Mouse (Mus musculus) MEL (cell line): ENCODE results near the gene Rnaseh2b. TPM values are rescaled to one million over a fixed set of nuclear protein-coding genes. Genes with fewer than 3 reads are reported as not detected.

ENCODE experiments used
- DNase-seq: peaks from one replicate; pipeline ENCODE4 v3.0.0; 2011; ENCODE audit warnings: low read depth, low spot score
- H3K27ac ChIP-seq: 2 replicates; pipeline ENCODE4 v1.5.1; 2012; ENCODE audit warnings: low read depth, mild to moderate bottlenecking, control low read depth, low read length, moderate library complexity; ENCODE audit not compliant: control insufficient read depth
- H3K27me3 ChIP-seq, 2 experiments: fragments of 150-350 bp in 1 of 2; sonication (generic) in 1 of 2; 2 replicates each; pipeline ENCODE4 v1.6.1; 2012; ENCODE audit warnings: low read length in 2 of 2, mild to moderate bottlenecking in 2 of 2, improper control_type of control experiment in 1 of 2, moderate library complexity in 1 of 2; ENCODE audit not compliant: insufficient read depth in 2 of 2, control insufficient read depth in 1 of 2
- H3K36me3 ChIP-seq, 2 experiments: 2 replicates each; pipeline ENCODE4 v1.6.1; 2012 to 2014; ENCODE audit warnings: low read length in 2 of 2, improper control_type of control experiment in 1 of 2, inconsistent platforms in 1 of 2, mild to moderate bottlenecking in 1 of 2; ENCODE audit not compliant: insufficient read depth in 2 of 2, control insufficient read depth in 1 of 2
- H3K4me1 ChIP-seq, 2 experiments: fragments of 150-350 bp in 1 of 2; sonication (generic) in 1 of 2; 2 replicates each; pipeline ENCODE4 v1.6.1; 2012; ENCODE audit warnings: low read length in 2 of 2, improper control_type of control experiment in 1 of 2, mild to moderate bottlenecking in 1 of 2; ENCODE audit not compliant: insufficient read depth in 2 of 2, control insufficient read depth in 1 of 2
- H3K4me3 ChIP-seq, 2 experiments: fragments of 150-350 bp in 1 of 2; sonication (generic) in 1 of 2; 2 replicates each; pipeline ENCODE4 v1.5.1; 2012; ENCODE audit warnings: low read depth in 2 of 2, low read length in 2 of 2, mild to moderate bottlenecking in 2 of 2, moderate library complexity in 2 of 2, control low read depth in 1 of 2, improper control_type of control experiment in 1 of 2; ENCODE audit not compliant: control insufficient read depth in 1 of 2, insufficient read depth in 1 of 2
- H3K79me2 ChIP-seq: 2 replicates; pipeline ENCODE4 v1.6.1; 2012; ENCODE audit warnings: mild to moderate bottlenecking, low read length, moderate library complexity; ENCODE audit not compliant: control insufficient read depth, poor library complexity, insufficient read depth
- H3K9ac ChIP-seq: 2 replicates; pipeline ENCODE4 v1.6.1; 2012; ENCODE audit warnings: low read depth, mild to moderate bottlenecking, control low read depth, low read length, moderate library complexity; ENCODE audit not compliant: control insufficient read depth, poor library complexity, severe bottlenecking
- H3K9me3 ChIP-seq: fragments of 150-350 bp; sonication (generic); replicated peaks from 2 replicates; pipeline ENCODE4 v1.6.1; 2012; ENCODE audit warnings: mild to moderate bottlenecking, low read length, improper control_type of control experiment, moderate library complexity; ENCODE audit not compliant: insufficient read depth
- BHLHE40 ChIP-seq: IDR thresholded peaks from 2 replicates; pipeline ENCODE4 v1.6.1; 2012; ENCODE audit warnings: low read depth, mild to moderate bottlenecking, inconsistent platforms, low read length, improper control_type of control experiment, borderline replicate concordance
- CHD1 ChIP-seq: IDR thresholded peaks from 2 replicates; pipeline ENCODE4 v1.6.1; 2012; ENCODE audit warnings: low read depth, mild to moderate bottlenecking, inconsistent platforms, low read length, improper control_type of control experiment
- CTCF ChIP-seq, 3 experiments: IDR thresholded peaks in 2 of 3; conservative IDR thresholded peaks in 1 of 3; 2 replicates each; pipeline ENCODE4 v1.5.1; 2011 to 2012; ENCODE audit warnings: low read length in 3 of 3, low read depth in 2 of 3, mild to moderate bottlenecking in 2 of 3, improper control_type of control experiment in 1 of 3, inconsistent platforms in 1 of 3, mixed read lengths in 1 of 3, moderate library complexity in 1 of 3; ENCODE audit not compliant: control insufficient read depth in 1 of 3, insufficient read depth in 1 of 3, poor library complexity in 1 of 3, severe bottlenecking in 1 of 3
- E2F4 ChIP-seq: IDR thresholded peaks from 2 replicates; pipeline ENCODE4 v1.6.1; 2011; ENCODE audit warnings: low read depth, low read length, improper control_type of control experiment, borderline replicate concordance
- ELF1 ChIP-seq: IDR thresholded peaks from 2 replicates; pipeline ENCODE4 v1.6.1; 2014; ENCODE audit warnings: low read depth, mild to moderate bottlenecking, inconsistent platforms, low read length, improper control_type of control experiment, moderate library complexity
- EP300 ChIP-seq, 2 experiments: IDR thresholded peaks; 2 replicates each; pipeline ENCODE4 v1.6.1; 2011; ENCODE audit warnings: improper control_type of control experiment in 2 of 2, low read length in 2 of 2, low read depth in 1 of 2, mild to moderate bottlenecking in 1 of 2
- GABPA ChIP-seq: IDR thresholded peaks from 2 replicates; pipeline ENCODE4 v1.6.1; 2012; ENCODE audit warnings: low read depth, mild to moderate bottlenecking, inconsistent platforms, low read length, improper control_type of control experiment, moderate library complexity
- HCFC1 ChIP-seq: IDR thresholded peaks from 2 replicates; pipeline ENCODE4 v1.6.1; 2012; ENCODE audit warnings: low read depth, mild to moderate bottlenecking, inconsistent platforms, low read length, improper control_type of control experiment, moderate library complexity
- JUND ChIP-seq: IDR thresholded peaks from 2 replicates; pipeline ENCODE4 v1.6.1; 2011; ENCODE audit warnings: low read depth, mild to moderate bottlenecking, improper control_type of control experiment, low read length
- KAT2A ChIP-seq: conservative IDR thresholded peaks from 2 replicates; pipeline ENCODE4 v1.6.1; 2012; ENCODE audit warnings: low read depth, low read length, improper control_type of control experiment, inconsistent platforms
- MAFK ChIP-seq: IDR thresholded peaks from 2 replicates; pipeline ENCODE4 v1.6.1; 2011; ENCODE audit warnings: low read depth, mild to moderate bottlenecking, low read length, improper control_type of control experiment, borderline replicate concordance
- MAX ChIP-seq: IDR thresholded peaks from 2 replicates; pipeline ENCODE4 v1.6.1; 2011; ENCODE audit warnings: low read length, improper control_type of control experiment
- MEF2A ChIP-seq: IDR thresholded peaks from 2 replicates; pipeline ENCODE4 v1.6.1; 2014; ENCODE audit warnings: low read depth, mild to moderate bottlenecking, inconsistent platforms, low read length, improper control_type of control experiment; ENCODE audit not compliant: poor library complexity, insufficient replicate concordance, severe bottlenecking; ENCODE audit errors: extremely low read depth
- NELFE ChIP-seq: IDR thresholded peaks from 2 replicates; pipeline ENCODE4 v1.6.1; 2011; ENCODE audit warnings: low read depth, low read length, improper control_type of control experiment
- RAD21 ChIP-seq: IDR thresholded peaks from 2 replicates; pipeline ENCODE4 v1.6.1; 2011; ENCODE audit warnings: mild to moderate bottlenecking, low read depth, low read length, improper control_type of control experiment
- TBP ChIP-seq: IDR thresholded peaks from 2 replicates; pipeline ENCODE4 v1.8.0; 2011; ENCODE audit warnings: low read depth, low read length, improper control_type of control experiment
- TCF12 ChIP-seq: IDR thresholded peaks from 2 replicates; pipeline ENCODE4 v1.6.1; 2014; ENCODE audit warnings: low read depth, mild to moderate bottlenecking, inconsistent platforms, low read length, improper control_type of control experiment, moderate library complexity
- UBTF ChIP-seq: IDR thresholded peaks from 2 replicates; pipeline ENCODE4 v1.6.1; 2012; ENCODE audit warnings: low read depth, mild to moderate bottlenecking, inconsistent platforms, low read length, improper control_type of control experiment, moderate library complexity, borderline replicate concordance; ENCODE audit not compliant: insufficient read depth
- USF2 ChIP-seq, 2 experiments: IDR thresholded peaks; 2 replicates each; pipeline ENCODE4 v1.6.1; 2011 to 2012; ENCODE audit warnings: improper control_type of control experiment in 2 of 2, low read length in 2 of 2, borderline replicate concordance in 1 of 2, inconsistent platforms in 1 of 2, low read depth in 1 of 2, mild to moderate bottlenecking in 1 of 2; ENCODE audit not compliant: insufficient read depth in 1 of 2
- ZC3H11A ChIP-seq: IDR thresholded peaks from 2 replicates; pipeline ENCODE4 v1.6.1; 2012; ENCODE audit warnings: low read depth, mild to moderate bottlenecking, inconsistent platforms, low read length, improper control_type of control experiment
- ZKSCAN1 ChIP-seq: IDR thresholded peaks from 2 replicates; pipeline ENCODE4 v1.6.1; 2012; ENCODE audit warnings: low read depth, mild to moderate bottlenecking, inconsistent platforms, low read length, improper control_type of control experiment, moderate library complexity
- ZMIZ1 ChIP-seq: IDR thresholded peaks from 2 replicates; pipeline ENCODE4 v1.6.1; 2012; ENCODE audit warnings: low read depth, mild to moderate bottlenecking, inconsistent platforms, low read length, improper control_type of control experiment, moderate library complexity
- ZNF384 ChIP-seq: IDR thresholded peaks from 2 replicates; pipeline ENCODE4 v1.6.1; 2012; ENCODE audit warnings: low read depth, mild to moderate bottlenecking, inconsistent platforms, low read length, improper control_type of control experiment
- polyA plus RNA-seq, 2 experiments: library from polyadenylated mRNA; stranded (reverse) in 1 of 2; unstranded in 1 of 2; fragments of >175 nt in 1 of 2; fragments of >200 nt in 1 of 2; gene quantifications; 2 replicates each; pipeline versions ENCODE4 v1.2.1 to v1.2.4; 2012; ENCODE audit warnings: low replicate concordance in 2 of 2, low read depth in 1 of 2; ENCODE audit not compliant: insufficient read length in 2 of 2, insufficient read depth in 1 of 2, missing spikeins in 1 of 2
- total RNA-seq: library from RNA; depleted of rRNA; stranded (reverse); fragments of 300-350 nt; gene quantifications from 2 replicates; pipeline ENCODE4 v1.2.3, GENCODE M21; 2012

Gene Rnaseh2b
- total and polyA plus RNA-seq, 3 experiments: 50.2 to 412 (median 88.2) TPM

GRCm38 (mm10) chr14:62322581-62323344, 30.4 kb downstream of the Rnaseh2b start:
- Histone ChIP-seq H3K27ac (no peak overlapping the region), H3K36me3 (no peaks in the 10 kb centered on the region), H3K27me3 (no peaks in the 10 kb centered on the region), H3K9ac (no peak overlapping the region), H3K4me3 (no peak overlapping the region), H3K4me1 (no peaks in the 10 kb centered on the region), H3K9me3 (no peaks in the 10 kb centered on the region)
- DNase-seq: no peak
- TF ChIP-seq CHD1 (no peak), ZKSCAN1 (no peak), BHLHE40 (no peak), EP300 (IDR thresholded peaks at IDR 0.05; ENCODE audit: low read depth in 1 of 2, low read length in 2 of 2) (no peak), UBTF (no peak), RAD21 (no peak)
- TF ChIP-seq, all 39 proteins: peak for 0
- no peaks in the 10 kb centered on the region for H3K79me2 ChIP-seq

DNA sequence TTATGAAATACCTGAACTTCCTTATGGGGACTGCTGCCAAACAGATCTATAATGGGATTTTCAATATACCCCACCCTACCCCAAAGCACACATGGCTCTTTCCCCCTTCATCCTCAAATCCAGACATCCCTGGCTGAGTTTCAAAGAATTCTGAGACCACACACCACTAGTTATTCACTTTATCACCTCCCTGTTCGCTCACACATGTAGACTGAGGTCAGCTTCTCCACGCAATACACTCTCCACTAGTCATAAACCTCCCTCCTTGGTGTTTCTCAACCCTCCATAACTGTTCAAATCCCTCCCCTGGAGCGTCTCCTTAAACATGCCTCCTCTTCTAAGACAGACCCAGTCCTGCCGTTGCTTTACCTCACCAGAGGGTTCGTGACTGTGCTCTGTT, 31.1 kb downstream of the Rnaseh2b start:
- DNase-seq: no peak
- no peaks in the 10 kb centered on the region for H3K36me3 ChIP-seq
- H3K27me3 ChIP-seq: no peaks in the 10 kb centered on the region
- no peak overlapping the region for H3K4me3 ChIP-seq
- H3K9ac ChIP-seq: no peak overlapping the region
- H3K27ac ChIP-seq: no peak overlapping the region
- no peaks in the 10 kb centered on the region for H3K79me2 ChIP-seq
- H3K9me3 ChIP-seq: no peaks in the 10 kb centered on the region
- TF ChIP-seq ZC3H11A (no peak), BHLHE40 (no peak), CTCF (IDR thresholded peaks at IDR 0.05 in 2 of 3, conservative IDR thresholded peaks at IDR 0.05 in 1 of 3; ENCODE audit: control insufficient read depth in 1 of 3, insufficient read depth in 1 of 3, low read depth in 2 of 3, low read length in 3 of 3, poor library complexity in 1 of 3, severe bottlenecking in 1 of 3) (no peak), MAX (no peak), ZMIZ1 (no peak)
- H3K4me1 ChIP-seq: no peaks in the 10 kb centered on the region

GRCm38 (mm10) chr14:62324943-62325342, 32.6 kb downstream of the Rnaseh2b start:
- no peaks in the 10 kb centered on the region for H3K27me3 ChIP-seq
- H3K4me1 ChIP-seq: no peaks in the 10 kb centered on the region
- no peak overlapping the region for H3K27ac ChIP-seq
- no peak overlapping the region for H3K4me3 ChIP-seq
- H3K79me2 ChIP-seq: no peaks in the 10 kb centered on the region
- TF ChIP-seq JUND: no peak
- no peak for TF ChIP-seq ZNF384
- TF ChIP-seq UBTF: no peak
- TF ChIP-seq ELF1: no peak
- no peak for TF ChIP-seq ZKSCAN1
- no peak for TF ChIP-seq TCF12
- TF ChIP-seq MAFK: no peak
- no peak for TF ChIP-seq KAT2A
- TF ChIP-seq TBP: no peak
- TF ChIP-seq HCFC1: no peak
- TF ChIP-seq GABPA: no peak
- no peak for TF ChIP-seq MEF2A
- TF ChIP-seq RAD21: no peak
- TF ChIP-seq E2F4: no peak
- no peak for TF ChIP-seq USF2 (IDR thresholded peaks at IDR 0.05; ENCODE audit: borderline replicate concordance in 1 of 2, insufficient read depth in 1 of 2, low read depth in 1 of 2, low read length in 2 of 2)
- TF ChIP-seq NELFE: no peak
- no peaks in the 10 kb centered on the region for H3K9me3 ChIP-seq
- H3K36me3 ChIP-seq: no peaks in the 10 kb centered on the region
- no peak overlapping the region for H3K9ac ChIP-seq
- no peak for DNase-seq
